Mouse (Mus musculus) liver, adult 2 months (tissue): ENCODE measurements around the gene Naf1.

Experiments used
- CTCF ChIP-seq: fragments of 200-500 bp; IDR thresholded peaks from 2 replicates; pipeline ENCODE4 v1.5.1; 2011; ENCODE audit warnings: low read depth, low read length, control low read depth
- POLR2A ChIP-seq: fragments of 200-500 bp; IDR thresholded peaks from 2 replicates; pipeline ENCODE4 v1.6.1; 2011; ENCODE audit warnings: low read length, control low read depth; ENCODE audit not compliant: insufficient read depth; ENCODE audit errors: extremely low read depth

DNA sequence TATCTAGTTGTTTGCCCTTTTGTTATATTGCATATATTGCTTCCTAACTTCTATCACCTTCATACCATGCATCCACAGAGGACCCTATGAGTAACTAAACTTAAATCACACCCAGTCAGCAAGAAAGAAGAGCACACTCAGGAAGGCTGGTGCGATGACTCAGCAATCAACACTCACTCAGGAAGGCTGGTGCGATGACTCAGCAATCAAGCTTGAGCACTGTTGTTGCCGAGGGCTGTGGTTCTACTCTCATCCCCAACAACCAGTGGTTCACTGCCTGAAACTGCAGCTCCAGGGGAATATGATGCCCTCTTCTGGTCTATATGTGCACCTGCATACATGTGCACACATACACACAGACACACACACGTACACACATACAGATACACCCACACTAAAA is 73.7 kb downstream of the Naf1 start:
- no peak for TF ChIP-seq CTCF
- no peak for TF ChIP-seq POLR2A
